Mouse (Mus musculus) lung, embryonic 15.5 days (tissue): ENCODE measurements around the gene Smarcc2. TPM values are rescaled to one million over a fixed set of nuclear protein-coding genes. Genes with fewer than 3 reads are reported as not detected.

ENCODE experiments used
- ATAC-seq: fragments of 200-750 bp; cut with Nextera tagmentation; 2 replicates; pipeline ENCODE4 v1.8.0; 2017; ENCODE audit warnings: moderate number of reproducible peaks, borderline replicate concordance; ENCODE audit not compliant: low FRiP score, low TSS enrichment; ENCODE audit errors: extremely low read depth
- H3K27ac ChIP-seq: fragments of 300-500 bp; sonication (generic); 2 replicates; pipeline ENCODE4 v1.5.1; 2015; ENCODE audit warnings: moderate library complexity, mild to moderate bottlenecking, inconsistent platforms
- H3K27me3 ChIP-seq: fragments of 300-500 bp; sonication (generic); 2 replicates; pipeline ENCODE4 v1.6.1; 2015; ENCODE audit warnings: inconsistent platforms
- H3K36me3 ChIP-seq: fragments of 300-500 bp; sonication (generic); 2 replicates; pipeline ENCODE4 v1.6.1; 2015; ENCODE audit warnings: inconsistent platforms
- H3K4me1 ChIP-seq: fragments of 300-500 bp; sonication (generic); 2 replicates; pipeline ENCODE4 v1.6.1; 2015; ENCODE audit warnings: inconsistent platforms
- H3K4me2 ChIP-seq: fragments of 300-500 bp; sonication (generic); 2 replicates; pipeline ENCODE4 v1.6.1; 2015; ENCODE audit warnings: inconsistent platforms, mild to moderate bottlenecking, moderate library complexity
- H3K4me3 ChIP-seq: fragments of 300-500 bp; sonication (generic); 2 replicates; pipeline ENCODE4 v1.5.1; 2015; ENCODE audit warnings: mild to moderate bottlenecking, inconsistent platforms
- H3K9ac ChIP-seq: fragments of 300-500 bp; sonication (generic); 2 replicates; pipeline ENCODE4 v1.6.1; 2015; ENCODE audit warnings: inconsistent platforms
- H3K9me3 ChIP-seq: fragments of 300-500 bp; sonication (generic); 2 replicates; pipeline ENCODE4 v1.6.1; 2016; ENCODE audit warnings: inconsistent platforms
- WGBS: fragments of 180-500 bp; shearing (Covaris S2); methylation state at CpG from one replicate; pipeline ENCODE4 v1.1.7; 2015; 5-methylcytosine and 5-hydroxymethylcytosine counted together
- microRNA-seq: library from miRNA; unstranded; fragments of <30 nt; microRNA quantifications from one replicate; pipeline ENCODE4, GENCODE M21; 2016
- polyA plus RNA-seq: library from polyadenylated mRNA; unstranded; fragments of >200 nt; fragmentation: Nextera tagmentation; extraction: Ambion mirVana; gene quantifications from 2 replicates; pipeline ENCODE4 v1.2.1, GENCODE M21; 2015

The Smarcc2 gene
- polyA plus RNA-seq, 1 experiment from 2014 or later: 74.7 TPM

DNA sequence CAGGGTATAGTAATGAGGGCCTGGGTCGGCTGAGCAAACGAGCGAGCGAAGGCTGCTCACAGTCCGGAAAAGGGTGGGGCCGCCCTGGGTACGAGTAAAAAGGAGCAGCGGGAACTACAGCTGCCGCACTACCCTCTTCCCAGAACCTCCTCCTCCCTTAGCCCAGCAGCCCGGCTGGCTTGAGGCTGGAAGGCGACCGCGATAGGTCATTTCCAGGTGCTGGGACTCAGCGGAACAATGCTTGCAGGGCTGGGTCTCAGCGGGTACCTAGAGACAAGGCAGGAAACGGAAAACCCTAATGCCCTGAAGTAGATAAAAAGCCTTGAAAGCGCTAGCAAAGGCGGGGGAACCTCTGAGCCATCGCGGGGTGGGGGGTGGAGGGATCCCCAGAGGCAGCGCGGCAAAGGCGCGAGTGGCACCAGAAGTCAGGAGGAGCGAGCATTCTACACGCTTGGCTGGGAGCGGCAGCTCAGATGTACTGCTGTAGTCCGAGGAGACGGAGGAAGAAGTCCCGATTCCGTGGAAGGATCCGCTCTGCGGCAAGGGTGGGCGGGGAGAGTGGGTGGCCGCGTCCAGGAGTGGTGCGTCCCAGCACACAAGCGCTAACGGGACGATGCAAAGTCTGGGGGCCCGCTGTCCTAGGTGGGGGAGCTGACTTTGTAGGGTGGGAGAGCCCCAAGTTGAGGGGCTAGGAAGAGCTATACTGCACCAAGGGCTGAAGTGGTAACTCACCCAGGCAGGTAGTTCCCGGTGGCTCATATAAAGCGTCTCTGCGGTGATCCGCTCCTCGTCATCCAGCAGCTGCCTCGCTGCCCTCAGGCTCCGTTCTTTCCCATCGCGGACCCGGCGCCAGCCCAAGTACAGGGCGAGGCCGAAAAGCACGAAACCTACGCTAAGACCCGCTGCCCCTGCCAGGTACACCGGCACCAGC, 65.9 kb downstream of the Smarcc2 start:
- WGBS: under 1% methylated on average over 58 of the region's 58 CpGs
- H3K4me1 ChIP-seq: peaks cover 15% of the 10 kb centered on the region
- peak; percentile 36 for ATAC-seq
- H3K27ac ChIP-seq: peak overlapping the region; percentile 78
- H3K4me2 ChIP-seq: peak overlapping the region; percentile 99
- 0 out of 2 replicates have a peak, but pooled peaks cover 3% of the 10 kb centered on the region for H3K27me3 ChIP-seq
- H3K9me3 ChIP-seq: no peaks in the 10 kb centered on the region
- H3K9ac ChIP-seq: peak overlapping the region; percentile 76
- H3K36me3 ChIP-seq: no peaks in the 10 kb centered on the region
- peak overlapping the region; percentile 80 for H3K4me3 ChIP-seq

DNA sequence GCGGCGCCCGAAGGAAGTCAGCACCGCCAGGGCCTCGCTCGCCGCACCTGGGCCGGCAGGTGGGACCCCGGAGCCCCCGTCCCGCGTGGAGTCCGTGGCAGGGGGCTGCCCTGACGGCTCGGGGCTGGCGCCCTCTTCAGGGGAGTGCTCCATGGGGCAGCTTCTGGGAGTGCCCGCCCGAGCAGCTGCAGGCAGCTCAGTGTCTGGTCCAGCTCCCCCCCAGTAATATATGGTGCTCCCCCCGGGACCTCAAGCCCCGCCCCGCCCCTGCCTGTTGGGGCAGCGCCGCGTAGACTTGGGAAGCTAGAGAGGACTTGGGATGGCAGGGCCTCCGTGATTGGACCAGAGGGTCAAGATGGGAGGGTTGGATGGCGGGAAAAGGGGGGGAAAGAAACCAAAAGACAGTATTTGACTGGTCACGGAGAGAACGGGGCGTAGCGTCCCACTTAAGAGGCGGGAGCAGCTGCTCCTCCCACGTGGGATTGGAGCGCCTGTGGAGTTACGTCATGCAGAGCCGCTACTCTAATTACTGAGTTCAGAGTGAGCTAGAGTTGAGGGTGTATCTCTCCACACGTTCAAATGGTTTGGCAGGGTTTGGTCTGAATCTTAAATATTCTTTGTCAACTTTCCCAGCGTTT, 66.7 kb downstream of the Smarcc2 start, which contains the start of gene Esyt1:
Gene Esyt1, minus strand, starts transcription at position 201 of the 638 bp plus-strand sequence.
- Histone ChIP-seq H3K36me3 (no peaks in the 10 kb centered on the region), H3K4me3 (peak within 1 kb of the TSS; percentile 80), H3K27me3 (0 out of 2 replicates have a peak, but pooled peaks cover 3% of the 10 kb centered on the region), H3K4me1 (peaks cover 15% of the 10 kb centered on the region), H3K27ac (peak within 1 kb of the TSS; percentile 78), H3K9me3 (no peaks in the 10 kb centered on the region), H3K9ac (peak within 1 kb of the TSS; percentile 76), H3K4me2 (peak within 1 kb of the TSS; percentile 99)
- ATAC-seq: peak; percentile 98
- under 1% methylated on average over 37 of the region's 37 CpGs for WGBS

DNA sequence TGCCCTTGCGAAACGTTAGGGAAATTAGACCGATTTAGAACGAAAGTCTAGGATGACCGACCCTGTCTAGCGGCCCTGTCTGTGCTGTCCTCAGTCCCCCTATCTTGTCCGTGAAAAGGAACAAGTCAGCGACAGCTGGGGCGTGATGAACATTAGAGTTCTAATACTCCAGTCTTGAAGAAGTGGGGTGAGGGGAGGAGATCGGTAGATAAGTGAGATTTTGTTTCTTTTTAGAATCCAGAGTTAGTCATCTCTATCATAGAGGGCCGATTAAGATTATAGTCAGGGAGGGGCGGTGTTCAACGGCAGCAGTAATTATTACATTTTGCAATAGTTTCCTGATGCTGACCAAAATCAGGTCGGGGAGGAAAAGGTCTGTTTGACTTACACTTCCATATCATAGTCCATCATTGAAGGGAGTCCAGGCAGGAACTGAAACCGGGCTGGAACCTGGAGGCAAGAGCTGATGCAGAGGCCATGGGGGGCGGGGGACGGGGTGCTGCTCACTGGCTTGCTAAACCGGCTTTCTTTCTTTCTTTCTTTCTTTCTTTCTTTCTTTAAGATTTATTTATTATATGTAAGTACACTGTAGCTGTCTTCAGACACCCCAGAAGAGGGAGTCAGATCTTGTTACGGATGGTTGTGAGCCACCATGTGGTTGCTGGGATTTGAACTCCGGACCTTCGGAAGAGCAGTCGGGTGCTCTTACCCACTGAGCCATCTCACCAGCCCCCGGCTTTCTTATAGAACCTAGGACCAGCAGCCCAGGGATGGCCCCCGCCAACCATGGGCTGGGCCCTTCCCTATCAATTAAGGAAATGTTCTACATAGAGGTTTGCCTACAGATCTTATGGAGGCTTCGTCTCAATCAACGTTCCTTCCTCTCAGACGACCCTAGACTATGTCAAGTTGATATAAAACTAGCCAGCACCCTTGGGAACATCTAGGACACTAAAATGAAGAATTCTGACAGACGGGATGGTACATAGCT, 67.6 kb downstream of the Smarcc2 start:
- no peak for ATAC-seq

DNA sequence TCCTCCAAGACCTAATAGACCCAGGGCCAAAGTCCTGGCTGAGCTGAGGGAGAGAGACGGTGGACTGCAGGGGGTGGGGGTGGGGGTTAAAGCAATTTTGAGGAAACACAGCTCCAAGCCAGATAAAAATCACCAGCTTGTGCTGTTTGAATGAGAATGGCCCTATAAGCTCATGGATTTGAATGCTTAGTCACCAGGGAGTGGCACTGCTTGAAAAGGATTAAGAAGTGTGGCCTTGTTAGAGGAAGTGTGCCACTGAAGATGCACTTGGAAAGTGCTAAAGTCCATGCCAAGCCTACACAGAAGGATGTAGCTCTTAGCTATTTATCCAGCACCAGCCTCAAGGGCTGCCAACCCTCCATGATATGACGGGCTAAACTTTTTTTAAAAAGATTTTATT, 76.2 kb downstream of the Smarcc2 start:
- H3K36me3 ChIP-seq: no peaks in the 10 kb centered on the region
- no peak overlapping the region for H3K27ac ChIP-seq
- H3K4me1 ChIP-seq: no peaks in the 10 kb centered on the region; the same call in 1 of the 2 replicates
- 77% methylated on average over 2 of the region's 2 CpGs for WGBS
- no peak for ATAC-seq
- no peak overlapping the region for H3K9ac ChIP-seq
- no peaks in the 10 kb centered on the region for H3K9me3 ChIP-seq
- no peaks in the 10 kb centered on the region for H3K27me3 ChIP-seq
- H3K4me3 ChIP-seq: no peak overlapping the region
- H3K4me2 ChIP-seq: no peak overlapping the region

More for the DNA sequence above, 67.6 kb downstream of the Smarcc2 start:
- H3K4me2 ChIP-seq: peak overlapping the region; percentile 99
- H3K9me3 ChIP-seq: no peaks in the 10 kb centered on the region
- 27% methylated on average over 28 of the region's 28 CpGs for WGBS
- H3K27ac ChIP-seq: peak overlapping the region; percentile 60; the same call in 1 of the 2 replicates
- peak overlapping the region; percentile 80 for H3K4me3 ChIP-seq
- H3K36me3 ChIP-seq: no peaks in the 10 kb centered on the region
- peaks cover 15% of the 10 kb centered on the region for H3K4me1 ChIP-seq
- peak overlapping the region; percentile 30 for H3K9ac ChIP-seq
- 0 out of 2 replicates have a peak, but pooled peaks cover 3% of the 10 kb centered on the region for H3K27me3 ChIP-seq

DNA sequence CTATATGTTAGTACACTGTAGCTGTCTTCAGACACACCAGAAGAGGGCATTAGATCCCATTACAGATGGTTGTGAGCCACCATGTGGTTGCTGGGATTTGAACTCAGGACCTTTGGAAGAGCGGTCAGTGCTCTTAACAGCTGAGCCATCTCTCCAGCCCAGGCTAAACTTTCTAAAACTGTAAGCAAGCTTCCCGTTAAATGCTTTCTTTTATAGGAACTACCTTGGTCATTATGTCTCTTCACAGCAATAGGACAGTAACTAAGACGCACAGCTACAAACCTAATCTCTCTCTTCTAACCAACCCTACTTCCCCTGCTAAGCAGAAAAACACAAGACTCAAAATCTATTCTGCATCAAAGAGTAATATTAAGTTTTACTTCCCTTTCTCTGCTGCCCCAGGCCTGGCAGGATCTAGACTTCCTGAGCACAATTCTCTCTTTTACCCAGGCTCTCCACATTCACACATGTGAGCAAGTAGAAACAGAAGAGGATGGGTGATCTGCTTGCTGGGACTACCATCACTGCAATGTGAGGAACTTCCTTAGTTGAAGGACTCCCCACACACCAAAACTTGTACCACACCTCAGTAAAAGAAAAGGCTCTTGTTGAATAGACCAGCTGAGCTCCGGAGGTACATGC, 76.7 kb downstream of the Smarcc2 start:
- Histone ChIP-seq H3K4me3 (peak overlapping the region; percentile 20), H3K27ac (peak overlapping the region; percentile 9; the same call in 1 of the 2 replicates), H3K4me2 (peak overlapping the region; percentile 40), H3K36me3 (no peaks in the 10 kb centered on the region), H3K4me1 (no peaks in the 10 kb centered on the region; the same call in 1 of the 2 replicates), H3K9me3 (no peaks in the 10 kb centered on the region), H3K27me3 (no peaks in the 10 kb centered on the region), H3K9ac (no peak overlapping the region)
- WGBS: 68% methylated on average over 4 of the region's 4 CpGs
- ATAC-seq: peak; percentile 25; the same call in 1 of the 2 replicates

DNA sequence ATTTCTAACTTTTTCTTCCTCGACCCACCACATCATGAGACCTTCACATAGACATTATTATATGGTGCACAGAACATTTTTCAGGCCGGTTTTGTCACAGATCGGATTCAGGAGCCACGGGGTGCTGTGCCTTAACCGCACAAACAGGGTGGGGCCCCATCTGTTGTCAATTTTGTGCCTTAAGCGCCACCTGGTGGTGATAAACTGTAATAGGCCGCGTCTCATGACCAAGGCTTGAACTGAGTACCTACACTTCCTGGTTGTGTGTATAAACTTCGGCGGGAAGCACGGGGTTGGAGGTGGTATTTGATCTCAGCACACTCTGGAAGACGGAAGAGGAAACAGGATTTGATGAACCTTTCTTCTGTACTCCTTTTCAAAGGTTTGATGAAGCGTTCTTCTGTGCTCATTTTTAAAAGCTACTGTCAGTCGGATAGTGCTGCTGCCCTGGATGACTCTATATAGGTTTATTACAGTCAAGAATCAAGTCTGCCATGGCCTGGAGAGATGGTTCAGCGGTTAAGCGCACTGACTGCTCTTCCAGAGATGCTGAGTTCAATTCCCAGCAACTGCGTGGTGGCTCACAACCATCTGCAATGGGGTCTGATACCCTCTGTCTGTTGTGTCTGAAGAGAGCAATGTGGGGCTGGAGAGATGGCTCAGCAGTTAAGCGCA, 77.4 kb downstream of the Smarcc2 start:
- Histone ChIP-seq H3K27ac (peak overlapping the region; percentile 11), H3K4me2 (peak overlapping the region; percentile 40), H3K9me3 (no peaks in the 10 kb centered on the region), H3K27me3 (no peaks in the 10 kb centered on the region), H3K36me3 (no peaks in the 10 kb centered on the region), H3K9ac (no peak overlapping the region), H3K4me3 (peak overlapping the region; percentile 20), H3K4me1 (no peaks in the 10 kb centered on the region; the same call in 1 of the 2 replicates)
- ATAC-seq: peak; percentile 96
- WGBS: 11% methylated on average over 18 of the region's 18 CpGs

DNA sequence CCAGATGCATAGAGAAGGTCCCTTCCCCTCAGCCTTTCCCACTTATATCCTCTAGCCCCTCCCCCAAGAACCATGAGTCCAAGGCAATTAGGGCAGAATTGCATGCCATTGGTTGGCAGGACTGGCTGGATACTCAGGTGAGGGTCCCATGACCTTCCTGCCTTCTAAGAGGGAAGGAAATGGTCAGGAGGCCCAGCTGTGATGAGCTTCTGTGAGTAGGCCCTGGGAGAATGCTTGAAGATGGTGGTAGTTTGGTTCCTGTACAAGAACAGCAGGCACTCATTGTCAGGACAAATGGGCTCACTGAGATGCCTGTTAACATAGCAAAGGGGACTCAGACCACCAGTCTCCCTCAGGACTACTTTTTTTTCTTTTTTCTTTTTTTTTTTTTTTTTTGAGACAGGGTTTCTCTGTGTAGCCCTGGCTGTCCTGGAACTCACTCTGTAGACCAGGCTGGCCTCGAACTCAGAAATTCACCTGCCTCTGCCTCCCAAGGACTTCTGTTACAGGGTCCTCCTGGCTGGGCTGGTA, 79.4 kb downstream of the Smarcc2 start:
- Histone ChIP-seq H3K27ac (no peak overlapping the region), H3K4me1 (no peaks in the 10 kb centered on the region; the same call in 1 of the 2 replicates), H3K4me2 (no peak overlapping the region), H3K4me3 (no peak overlapping the region), H3K9me3 (no peaks in the 10 kb centered on the region), H3K9ac (no peak overlapping the region), H3K36me3 (peaks cover 15% of the 10 kb centered on the region), H3K27me3 (no peaks in the 10 kb centered on the region)
- 83% methylated on average over 1 of the region's 1 CpGs for WGBS
- no peak for ATAC-seq

Small RNA genes within 50 kb of the gene (microRNA-seq; reads per million reads assigned to microRNA genes)
- not detected for gene Mir6916
- gene Mir8105: not detected

Other genes starting within 250 kb of the Smarcc2 start
- 27.0 and 27.4 TPM in 2 replicates for gene Spryd4, start 247.4 kb upstream of the Smarcc2 start, polyA plus RNA-seq
- not detected in 2 replicates for gene Mip, start 233.4 kb upstream of the Smarcc2 start, polyA plus RNA-seq
- 61.4 and 63.1 TPM in 2 replicates for gene Timeless, start 227.2 kb upstream of the Smarcc2 start, polyA plus RNA-seq
- gene Apon, start 205.2 kb upstream of the Smarcc2 start, polyA plus RNA-seq: 0.19 and 0.37 TPM in 2 replicates
- 0.15 and 0.67 TPM in 2 replicates for gene Apof, start 190.6 kb upstream of the Smarcc2 start, polyA plus RNA-seq
- gene Stat2, start 188.7 kb upstream of the Smarcc2 start, polyA plus RNA-seq: 10.5 and 14.0 TPM in 2 replicates
- 0.15 and 0.17 TPM in 2 replicates for gene Il23a, start 160.5 kb upstream of the Smarcc2 start, polyA plus RNA-seq
- gene Pan2, start 155.9 kb upstream of the Smarcc2 start, polyA plus RNA-seq: 34.1 and 34.5 TPM in 2 replicates
- gene Cnpy2, start 136.8 kb upstream of the Smarcc2 start, polyA plus RNA-seq: 329 and 346 TPM in 2 replicates
- gene Cs, start 121.5 kb upstream of the Smarcc2 start, polyA plus RNA-seq: 183 and 185 TPM in 2 replicates
- gene Coq10a, start 90.3 kb upstream of the Smarcc2 start, polyA plus RNA-seq: 12.5 and 12.6 TPM in 2 replicates
- gene Ankrd52, start 82.1 kb upstream of the Smarcc2 start, polyA plus RNA-seq: 13.0 and 14.9 TPM in 2 replicates
- gene Slc39a5, start 58.0 kb upstream of the Smarcc2 start, polyA plus RNA-seq: 0.31 and 0.99 TPM in 2 replicates
- gene Nabp2, start 47.8 kb upstream of the Smarcc2 start, polyA plus RNA-seq: 72.1 and 75.7 TPM in 2 replicates
- 39.8 and 42.1 TPM in 2 replicates for gene Rnf41, start 47.6 kb upstream of the Smarcc2 start, polyA plus RNA-seq
- 1,477 and 1,532 TPM in 2 replicates for gene Myl6, start 34.9 kb downstream of the Smarcc2 start, polyA plus RNA-seq
- 2.9 and 4.3 TPM in 2 replicates for gene Myl6b, start 39.4 kb downstream of the Smarcc2 start, polyA plus RNA-seq
- gene Esyt1, start 66.6 kb downstream of the Smarcc2 start, polyA plus RNA-seq: 28.8 and 31.5 TPM in 2 replicates
- 14.6 and 14.9 TPM in 2 replicates for gene Zc3h10, start 88.5 kb downstream of the Smarcc2 start, polyA plus RNA-seq
- gene Rpl41, start 90.1 kb downstream of the Smarcc2 start, polyA plus RNA-seq: 3,783 and 4,172 TPM in 2 replicates
- gene Pa2g4, start 106.7 kb downstream of the Smarcc2 start, polyA plus RNA-seq: 194 and 200 TPM in 2 replicates
- 21.3 and 22.9 TPM in 2 replicates for gene Erbb3, start 130.4 kb downstream of the Smarcc2 start, polyA plus RNA-seq
- gene Rps26, start 167.5 kb downstream of the Smarcc2 start, polyA plus RNA-seq: 711 and 777 TPM in 2 replicates
- gene Ikzf4, start 186.7 kb downstream of the Smarcc2 start, polyA plus RNA-seq: 1.6 and 2.2 TPM in 2 replicates
- gene Suox, start 214.8 kb downstream of the Smarcc2 start, polyA plus RNA-seq: 12.3 and 13.8 TPM in 2 replicates
- 73.8 and 77.8 TPM in 2 replicates for gene Rab5b, start 237.0 kb downstream of the Smarcc2 start, polyA plus RNA-seq
- gene Pmel, start 244.9 kb downstream of the Smarcc2 start, polyA plus RNA-seq: 1.2 and 1.3 TPM in 2 replicates
- 108 and 110 TPM in 2 replicates for gene Cdk2, start 245.8 kb downstream of the Smarcc2 start, polyA plus RNA-seq